Mouse (Mus musculus): ENCODE results near the gene Iars. TPM values are rescaled to one million over a fixed set of nuclear protein-coding genes. Genes with fewer than 3 reads are reported as not detected.

The Iars gene
- polyA plus RNA-seq, 1 experiment from 2014 or later: 79.2 TPM

DNA sequence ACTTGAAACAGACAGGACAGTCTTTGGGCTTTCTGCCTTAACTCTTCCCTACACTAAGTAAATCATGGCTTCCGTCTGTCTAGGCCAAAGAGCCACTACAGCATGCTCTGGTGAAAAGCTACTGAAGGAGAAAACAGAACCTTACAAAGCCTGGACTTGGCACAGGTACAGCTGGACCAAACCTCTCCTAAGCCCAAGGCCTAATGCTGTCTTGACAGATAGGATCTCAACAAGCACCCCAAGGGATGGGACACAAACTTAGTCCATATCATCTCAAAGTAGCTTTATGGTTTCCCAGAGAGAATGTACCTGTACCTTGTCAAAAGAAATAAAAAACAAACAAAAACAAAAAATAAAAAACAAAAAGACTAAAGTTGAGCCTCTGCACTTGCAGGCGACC is 54.5 kb downstream of the Iars start:
- H3K9me3 ChIP-seq (ENCODE audit: low read length): no peaks in the 10 kb centered on the region
- no peaks in the 10 kb centered on the region for H3K4me1 ChIP-seq (ENCODE audit: insufficient read depth, low read length)
- no peak overlapping the region for H3K4me2 ChIP-seq (replicated peaks; ENCODE audit: low read depth, low read length)
- ATAC-seq (ENCODE audit: low FRiP score, low TSS enrichment): no peak
- 94% methylated on average over 2 of the region's 2 CpGs for WGBS
- H3K27me3 ChIP-seq (ENCODE audit: insufficient read depth, low read length): no peaks in the 10 kb centered on the region
- H3K9ac ChIP-seq (replicated peaks; ENCODE audit: low read length): no peak overlapping the region
- H3K27ac ChIP-seq (ENCODE audit: low read length): no peak overlapping the region
- no peak overlapping the region for H3K4me3 ChIP-seq (ENCODE audit: low read length)
- H3K36me3 ChIP-seq (ENCODE audit: insufficient read depth, low read length): peaks cover 39% of the 10 kb centered on the region

DNA sequence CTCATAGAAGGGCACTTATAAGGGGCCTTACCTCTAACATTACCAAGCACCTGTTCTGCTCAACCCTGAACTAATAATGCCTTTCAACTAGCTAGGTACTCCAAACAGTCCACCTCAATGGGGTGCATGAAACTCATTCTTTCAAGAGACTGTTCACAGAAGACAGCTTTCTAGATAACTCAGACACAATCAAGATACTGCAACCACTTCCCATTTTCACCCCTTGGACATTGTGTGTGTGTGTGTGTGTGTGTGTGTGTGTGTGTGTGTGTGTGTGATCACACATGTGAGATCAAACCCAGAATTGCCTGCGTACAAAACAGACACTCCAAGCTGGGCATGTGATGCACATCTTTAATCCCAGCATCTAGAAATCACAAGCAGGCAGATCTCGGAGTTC is 56.1 kb downstream of the Iars start:
- no peak overlapping the region for H3K9ac ChIP-seq (replicated peaks; ENCODE audit: low read length)
- no peak overlapping the region for H3K27ac ChIP-seq (ENCODE audit: low read length)
- H3K9me3 ChIP-seq (ENCODE audit: low read length): no peaks in the 10 kb centered on the region
- H3K4me2 ChIP-seq (replicated peaks; ENCODE audit: low read depth, low read length): no peak overlapping the region
- 77% methylated on average over 2 of the region's 2 CpGs for WGBS
- H3K4me1 ChIP-seq (ENCODE audit: insufficient read depth, low read length): no peaks in the 10 kb centered on the region
- H3K4me3 ChIP-seq (ENCODE audit: low read length): no peak overlapping the region
- no peak for ATAC-seq (ENCODE audit: low FRiP score, low TSS enrichment)
- no peaks in the 10 kb centered on the region for H3K27me3 ChIP-seq (ENCODE audit: insufficient read depth, low read length)
- H3K36me3 ChIP-seq (ENCODE audit: insufficient read depth, low read length): peaks cover 24% of the 10 kb centered on the region

GRCm38 (mm10) chr13:49741285-49742040 is 59.6 kb downstream of the Iars start:
- H3K4me1 ChIP-seq (ENCODE audit: insufficient read depth, low read length): no peaks in the 10 kb centered on the region
- no peak overlapping the region for H3K4me2 ChIP-seq (replicated peaks; ENCODE audit: low read depth, low read length)
- no peak overlapping the region for H3K27ac ChIP-seq (ENCODE audit: low read length)
- ATAC-seq (ENCODE audit: low FRiP score, low TSS enrichment): no peak
- H3K9me3 ChIP-seq (ENCODE audit: low read length): no peaks in the 10 kb centered on the region
- no peak overlapping the region for H3K9ac ChIP-seq (replicated peaks; ENCODE audit: low read length)
- H3K27me3 ChIP-seq (ENCODE audit: insufficient read depth, low read length): no peaks in the 10 kb centered on the region
- WGBS: 90% methylated on average over 16 of the region's 16 CpGs
- no peak overlapping the region for H3K4me3 ChIP-seq (ENCODE audit: low read length)
- no peaks in the 10 kb centered on the region for H3K36me3 ChIP-seq (ENCODE audit: insufficient read depth, low read length)

GRCm38 (mm10) chr13:49756591-49756990 is 74.7 kb downstream of the Iars start:
- no peak for ATAC-seq (ENCODE audit: low FRiP score, low TSS enrichment)
- WGBS: 81% methylated on average over 9 of the region's 9 CpGs
- H3K4me2 ChIP-seq (replicated peaks; ENCODE audit: low read depth, low read length): no peak overlapping the region
- H3K4me3 ChIP-seq (ENCODE audit: low read length): no peak overlapping the region
- H3K36me3 ChIP-seq (ENCODE audit: insufficient read depth, low read length): no peaks in the 10 kb centered on the region
- no peaks in the 10 kb centered on the region for H3K4me1 ChIP-seq (ENCODE audit: insufficient read depth, low read length)
- no peak overlapping the region for H3K27ac ChIP-seq (ENCODE audit: low read length)
- no peak overlapping the region for H3K9ac ChIP-seq (replicated peaks; ENCODE audit: low read length)
- no peaks in the 10 kb centered on the region for H3K9me3 ChIP-seq (ENCODE audit: low read length)
- H3K27me3 ChIP-seq (ENCODE audit: insufficient read depth, low read length): no peaks in the 10 kb centered on the region

GRCm38 (mm10) chr13:49757966-49758365 is 76.1 kb downstream of the Iars start:
- WGBS: 88% methylated on average over 4 of the region's 4 CpGs
- Histone ChIP-seq H3K27ac (ENCODE audit: low read length) (no peak overlapping the region), H3K4me2 (replicated peaks; ENCODE audit: low read depth, low read length) (no peak overlapping the region), H3K4me1 (ENCODE audit: insufficient read depth, low read length) (no peaks in the 10 kb centered on the region), H3K36me3 (ENCODE audit: insufficient read depth, low read length) (no peaks in the 10 kb centered on the region), H3K27me3 (ENCODE audit: insufficient read depth, low read length) (no peaks in the 10 kb centered on the region), H3K4me3 (ENCODE audit: low read length) (no peak overlapping the region), H3K9me3 (ENCODE audit: low read length) (no peaks in the 10 kb centered on the region), H3K9ac (replicated peaks; ENCODE audit: low read length) (no peak overlapping the region)
- no peak for ATAC-seq (ENCODE audit: low FRiP score, low TSS enrichment)

DNA sequence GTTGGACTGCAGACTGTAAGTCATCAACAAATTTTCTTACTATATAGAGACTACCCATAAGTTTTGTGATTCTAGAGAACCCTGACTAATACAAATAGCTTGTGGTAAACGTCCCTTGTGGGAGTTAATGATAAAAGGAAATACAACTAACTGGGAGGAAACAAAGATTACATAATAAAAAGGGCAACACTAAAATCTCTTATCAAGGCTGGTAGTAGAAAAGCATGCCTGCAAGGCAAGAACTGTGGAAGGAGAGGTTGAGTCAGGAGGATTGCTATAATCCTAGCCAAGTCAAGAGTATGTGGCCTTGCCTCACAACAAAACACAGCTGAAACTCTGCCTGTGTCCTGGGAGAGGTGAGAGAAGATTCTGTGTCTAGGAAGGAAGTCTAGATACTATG is 78.8 kb downstream of the Iars start:
- no peak overlapping the region for H3K9ac ChIP-seq (replicated peaks; ENCODE audit: low read length)
- no peaks in the 10 kb centered on the region for H3K36me3 ChIP-seq (ENCODE audit: insufficient read depth, low read length)
- H3K27ac ChIP-seq (ENCODE audit: low read length): no peak overlapping the region
- no peak overlapping the region for H3K4me3 ChIP-seq (ENCODE audit: low read length)
- no peaks in the 10 kb centered on the region for H3K4me1 ChIP-seq (ENCODE audit: insufficient read depth, low read length)
- no peaks in the 10 kb centered on the region for H3K9me3 ChIP-seq (ENCODE audit: low read length)
- H3K27me3 ChIP-seq (ENCODE audit: insufficient read depth, low read length): no peaks in the 10 kb centered on the region
- 60% methylated on average over 1 of the region's 1 CpGs for WGBS
- H3K4me2 ChIP-seq (replicated peaks; ENCODE audit: low read depth, low read length): no peak overlapping the region
- ATAC-seq (ENCODE audit: low FRiP score, low TSS enrichment): no peak

- Histone ChIP-seq H3K9ac (replicated peaks; ENCODE audit: low read length) (no peak overlapping the region), H3K4me2 (replicated peaks; ENCODE audit: low read depth, low read length) (no peak overlapping the region)
- no peak for ATAC-seq (ENCODE audit: low FRiP score, low TSS enrichment)
Observed at GRCm38 (mm10) chr13:49762208-49762607, 80.3 kb downstream of the Iars start.

DNA sequence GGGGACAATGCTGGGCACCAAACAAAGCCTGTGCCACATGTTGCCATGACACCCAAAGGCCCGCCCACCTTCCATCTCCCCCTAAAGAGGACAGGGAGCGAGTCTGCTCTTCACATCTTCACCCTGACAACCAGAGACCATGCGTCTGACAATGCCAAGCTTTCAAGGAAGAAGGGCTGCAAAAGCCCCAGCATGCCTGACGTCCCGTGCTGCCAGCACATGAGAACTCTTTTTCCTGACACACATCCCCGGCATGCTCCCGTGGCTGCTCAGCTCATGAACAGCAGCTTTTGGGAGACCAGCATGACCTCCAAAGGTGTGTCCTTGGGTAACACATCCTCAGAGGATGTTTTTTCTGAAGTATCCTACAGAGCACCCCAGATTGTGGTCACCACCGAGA is 83.4 kb downstream of the Iars start:
- no peak overlapping the region for H3K9ac ChIP-seq (replicated peaks; ENCODE audit: low read length)
- H3K36me3 ChIP-seq (ENCODE audit: insufficient read depth, low read length): no peaks in the 10 kb centered on the region
- H3K27me3 ChIP-seq (ENCODE audit: insufficient read depth, low read length): no peaks in the 10 kb centered on the region
- no peaks in the 10 kb centered on the region for H3K4me1 ChIP-seq (ENCODE audit: insufficient read depth, low read length)
- H3K4me3 ChIP-seq (ENCODE audit: low read length): no peak overlapping the region
- ATAC-seq (ENCODE audit: low FRiP score, low TSS enrichment): no peak
- no peak overlapping the region for H3K4me2 ChIP-seq (replicated peaks; ENCODE audit: low read depth, low read length)
- no peaks in the 10 kb centered on the region for H3K9me3 ChIP-seq (ENCODE audit: low read length)
- WGBS: 95% methylated on average over 8 of the region's 8 CpGs
- H3K27ac ChIP-seq (ENCODE audit: low read length): no peak overlapping the region

More at GRCm38 (mm10) chr13:49762208-49762607, 80.3 kb downstream of the Iars start:
- Histone ChIP-seq H3K4me3 (ENCODE audit: low read length) (no peak overlapping the region), H3K27ac (ENCODE audit: low read length) (no peak overlapping the region), H3K27me3 (ENCODE audit: insufficient read depth, low read length) (no peaks in the 10 kb centered on the region), H3K4me1 (ENCODE audit: insufficient read depth, low read length) (no peaks in the 10 kb centered on the region), H3K36me3 (ENCODE audit: insufficient read depth, low read length) (no peaks in the 10 kb centered on the region), H3K9me3 (ENCODE audit: low read length) (no peaks in the 10 kb centered on the region)
- 87% methylated on average over 14 of the region's 14 CpGs for WGBS

DNA sequence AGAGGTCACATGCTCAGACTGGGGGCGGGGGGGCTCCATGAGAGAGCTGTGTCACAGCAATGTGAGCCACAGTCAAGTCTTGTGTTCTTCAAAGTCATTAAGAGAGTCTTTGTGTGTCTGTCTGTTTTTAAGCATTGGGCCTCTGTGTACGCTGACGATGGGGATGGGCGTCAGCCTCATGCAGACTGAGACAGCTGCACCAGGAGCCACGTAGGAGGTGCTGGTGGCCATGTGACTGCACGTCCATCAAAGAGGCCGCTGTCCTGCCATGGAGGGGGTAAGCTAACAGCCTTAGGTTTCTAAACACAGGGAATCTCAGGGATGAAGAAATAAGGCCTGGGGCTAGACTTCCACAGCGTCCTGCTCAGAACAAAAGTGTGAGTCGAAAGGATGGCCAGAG is 84.4 kb downstream of the Iars start:
- Histone ChIP-seq H3K27ac (ENCODE audit: low read length) (no peak overlapping the region), H3K4me3 (ENCODE audit: low read length) (no peak overlapping the region), H3K4me2 (replicated peaks; ENCODE audit: low read depth, low read length) (no peak overlapping the region), H3K36me3 (ENCODE audit: insufficient read depth, low read length) (no peaks in the 10 kb centered on the region), H3K27me3 (ENCODE audit: insufficient read depth, low read length) (no peaks in the 10 kb centered on the region), H3K4me1 (ENCODE audit: insufficient read depth, low read length) (no peaks in the 10 kb centered on the region), H3K9ac (replicated peaks; ENCODE audit: low read length) (no peak overlapping the region), H3K9me3 (ENCODE audit: low read length) (no peaks in the 10 kb centered on the region)
- WGBS: 44% methylated on average over 9 of the region's 9 CpGs
- no peak for ATAC-seq (ENCODE audit: low FRiP score, low TSS enrichment)

DNA sequence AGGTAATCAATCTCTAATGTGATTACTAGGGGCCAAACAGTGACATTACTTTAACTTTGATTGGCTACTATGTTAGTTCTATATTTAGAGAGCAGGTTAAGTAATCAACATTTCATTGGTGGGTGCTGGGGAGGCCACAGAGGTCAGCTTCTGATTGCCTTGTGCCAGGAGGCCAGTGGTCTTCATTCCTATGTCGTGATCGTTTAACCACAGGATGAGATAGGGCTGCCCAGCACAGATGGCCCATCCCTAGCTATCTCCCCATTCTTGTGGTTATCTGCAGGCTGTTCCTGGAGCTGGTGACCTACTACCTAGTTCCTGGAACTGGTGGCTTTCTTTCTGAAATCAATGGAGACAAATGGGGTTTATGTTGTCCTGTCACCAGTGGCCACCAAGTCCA is 86.1 kb downstream of the Iars start:
- H3K27ac ChIP-seq (ENCODE audit: low read length): no peak overlapping the region
- H3K27me3 ChIP-seq (ENCODE audit: insufficient read depth, low read length): no peaks in the 10 kb centered on the region
- H3K36me3 ChIP-seq (ENCODE audit: insufficient read depth, low read length): no peaks in the 10 kb centered on the region
- no peak overlapping the region for H3K4me2 ChIP-seq (replicated peaks; ENCODE audit: low read depth, low read length)
- ATAC-seq (ENCODE audit: low FRiP score, low TSS enrichment): no peak
- WGBS: 80% methylated on average over 2 of the region's 2 CpGs
- H3K4me3 ChIP-seq (ENCODE audit: low read length): no peak overlapping the region
- no peaks in the 10 kb centered on the region for H3K9me3 ChIP-seq (ENCODE audit: low read length)
- H3K9ac ChIP-seq (replicated peaks; ENCODE audit: low read length): no peak overlapping the region
- no peaks in the 10 kb centered on the region for H3K4me1 ChIP-seq (ENCODE audit: insufficient read depth, low read length)
